Comparison of ENCODE assay signal across 8 mouse cellular contexts in genomic region chr11:102773713-102774611, GRCm38 (mm10). TPM values are rescaled to one million over a fixed set of nuclear protein-coding genes. Genes with fewer than 3 reads are reported as not detected.
DNase-seq lines count a peak whose midpoint lies in the region; ATAC-seq and TF ChIP-seq lines count a peak whose summit lies in the region.

No protein-coding gene starts in this region.

- peak overlapping the region; percentile 93 for H3K4me2 ChIP-seq in forebrain, embryonic 13.5 days
- H3K4me2 ChIP-seq in liver, postnatal 0 days (ENCODE audit: low read depth, low read length): peak overlapping the region; percentile 77
- H3K4me2 ChIP-seq in neural tube, embryonic 15.5 days: peak overlapping the region; percentile 76

- H3K27ac ChIP-seq in forebrain, embryonic 13.5 days: peak overlapping the region; percentile 93
- peak overlapping the region; percentile 48 for H3K27ac ChIP-seq in liver, postnatal 0 days (ENCODE audit: low read depth)
- H3K27ac ChIP-seq in neural tube, embryonic 15.5 days (replicated peaks): peak overlapping the region; percentile 89
- no peak overlapping the region for H3K27ac ChIP-seq in thymus, adult 2 months (ENCODE audit: control insufficient read depth, insufficient read depth, low read length)

- TF ChIP-seq CTCF in G1E (IDR thresholded peaks at IDR 0.05; ENCODE audit: low read depth, low read length): peak; percentile 97
- peak; percentile 98 for TF ChIP-seq CTCF in liver, postnatal 0 days (IDR thresholded peaks at IDR 0.05; ENCODE audit: low read depth)
- peak; percentile 96; the same call in 1 of the 2 replicates for TF ChIP-seq CTCF in thymus, adult 2 months (IDR thresholded peaks at IDR 0.05; ENCODE audit: borderline replicate concordance, control insufficient read depth, extremely low read depth, insufficient read depth, low read length, poor library complexity)

- peaks cover 9% of the 10 kb centered on the region for H3K4me1 ChIP-seq in G1E (ENCODE audit: insufficient read depth, low read depth, low read length)
- peaks cover 64% of the 10 kb centered on the region for H3K4me1 ChIP-seq in forebrain, embryonic 13.5 days
- peaks cover 6% of the 10 kb centered on the region for H3K4me1 ChIP-seq in liver, postnatal 0 days (ENCODE audit: insufficient read depth)
- peaks cover 63% of the 10 kb centered on the region for H3K4me1 ChIP-seq in neural tube, embryonic 15.5 days
- H3K4me1 ChIP-seq in thymus, adult 2 months (replicated peaks; ENCODE audit: control insufficient read depth, insufficient read depth, low read length): peaks cover 9% of the 10 kb centered on the region

- DNase-seq in G1E (ENCODE audit: low spot score): peak; percentile 53
- peak; percentile 90 to 94 for DNase-seq in heart, postnatal 10 days
- DNase-seq in large intestine, adult 2 months (ENCODE audit: low read depth, low spot score): peak; percentile 43
- peak; percentile 85 for DNase-seq in liver, postnatal 0 days
- DNase-seq in thymus, adult 2 months: peak; percentile 82

- no peak for TF ChIP-seq EP300 in liver, postnatal 0 days (IDR thresholded peaks at IDR 0.05; ENCODE audit: low read depth)

- TF ChIP-seq POLR2A in thymus, adult 2 months (IDR thresholded peaks at IDR 0.05; ENCODE audit: control insufficient read depth, extremely low read depth, insufficient read depth, low read length, poor library complexity): no peak

- H3K27me3 ChIP-seq in G1E (ENCODE audit: insufficient read depth, low read length): peaks cover 47% of the 10 kb centered on the region
- no peaks in the 10 kb centered on the region; the same call in 1 of the 2 replicates for H3K27me3 ChIP-seq in forebrain, embryonic 13.5 days
- peaks cover 37% of the 10 kb centered on the region for H3K27me3 ChIP-seq in liver, postnatal 0 days (ENCODE audit: insufficient read depth, low read length)
- no peaks in the 10 kb centered on the region for H3K27me3 ChIP-seq in neural tube, embryonic 15.5 days (replicated peaks)
- H3K27me3 ChIP-seq in thymus, adult 2 months (ENCODE audit: control insufficient read depth, insufficient read depth, low read length): no peaks in the 10 kb centered on the region; the same call in 1 of the 2 replicates

- no peaks in the 10 kb centered on the region for H3K9me3 ChIP-seq in G1E (replicated peaks)
- H3K9me3 ChIP-seq in forebrain, embryonic 13.5 days (replicated peaks): no peaks in the 10 kb centered on the region
- H3K9me3 ChIP-seq in liver, postnatal 0 days (ENCODE audit: low read length): no peaks in the 10 kb centered on the region
- no peaks in the 10 kb centered on the region for H3K9me3 ChIP-seq in neural tube, embryonic 15.5 days (replicated peaks)

- H3K9ac ChIP-seq in forebrain, embryonic 13.5 days: peak overlapping the region; percentile 86
- H3K9ac ChIP-seq in liver, postnatal 0 days (replicated peaks): no peak overlapping the region
- H3K9ac ChIP-seq in neural tube, embryonic 15.5 days (replicated peaks): peak overlapping the region; percentile 62

- no peaks in the 10 kb centered on the region for H3K36me3 ChIP-seq in G1E (replicated peaks)
- H3K36me3 ChIP-seq in forebrain, embryonic 13.5 days (ENCODE audit: poor library complexity, severe bottlenecking): peaks cover 17% of the 10 kb centered on the region
- no peaks in the 10 kb centered on the region for H3K36me3 ChIP-seq in liver, postnatal 0 days (replicated peaks; ENCODE audit: insufficient read depth, low read length)
- peaks cover 22% of the 10 kb centered on the region for H3K36me3 ChIP-seq in neural tube, embryonic 15.5 days
- H3K36me3 ChIP-seq in thymus, adult 2 months (ENCODE audit: control insufficient read depth, insufficient read depth, low read length): no peaks in the 10 kb centered on the region

- intact Hi-C loops in heart, postnatal 10 days (cut with DNase I): loop anchor here (1.0 to 2.0 kb wide), 4 partner anchors 35 to 219 kb away; no protein-coding TSS in a partner anchor

- under 1% methylated on average over 46 of the region's 46 CpGs for WGBS in forebrain, embryonic 13.5 days
- WGBS in large intestine, adult 2 months: 1% methylated on average over 46 of the region's 46 CpGs
- WGBS in liver, postnatal 0 days (ENCODE audit: insufficient replicate concordance): under 1% methylated on average over 45 of the region's 46 CpGs
- WGBS in neural tube, embryonic 15.5 days: under 1% methylated on average over 46 of the region's 46 CpGs
- 3% methylated on average over 46 of the region's 46 CpGs for WGBS in thymus, adult 2 months

- no peak for ATAC-seq in G1E (ENCODE audit: extremely low read depth, insufficient number of reproducible peaks, low FRiP score, poor library complexity, severe bottlenecking)
- ATAC-seq in cerebellum, adult (ENCODE audit: insufficient number of reproducible peaks, low FRiP score, low TSS enrichment): peak; percentile 5; the same call in 1 of the 2 replicates
- peak; percentile 64 for ATAC-seq in forebrain, embryonic 13.5 days
- peak; percentile 51 for ATAC-seq in liver, postnatal 0 days
- peak; percentile 70 for ATAC-seq in neural tube, embryonic 15.5 days (ENCODE audit: low FRiP score)

- H3K4me3 ChIP-seq in G1E (ENCODE audit: low read depth, low read length): no peak overlapping the region; the same call in 1 of the 2 replicates
- H3K4me3 ChIP-seq in forebrain, embryonic 13.5 days: peak overlapping the region; percentile 60
- peak overlapping the region; percentile 49 for H3K4me3 ChIP-seq in liver, postnatal 0 days (ENCODE audit: low read depth, low read length)
- peak overlapping the region; percentile 57 for H3K4me3 ChIP-seq in neural tube, embryonic 15.5 days (replicated peaks)
- peak overlapping the region; percentile 24 for H3K4me3 ChIP-seq in thymus, adult 2 months (ENCODE audit: control insufficient read depth, insufficient read depth, low read length)

RNA-seq across cellular contexts. Expression of gene Adam11, which starts 12.7 kb away (rescaled TPM):
- total RNA-seq in G1E (2014; fragmentation: Nextera tagmentation) (not detected in 2 replicates), G1E (2017) (0.06 and 0.22 TPM in 2 replicates)
- not detected in 2 replicates for polyA plus RNA-seq in G1E (2012)
- 16.1 and 22.6 TPM in 2 replicates for polyA plus RNA-seq in forebrain, embryonic 13.5 days (2015; fragmentation: Nextera tagmentation; extraction: Ambion mirVana)
- 1 to 10 TPM; 5.8 TPM for total RNA-seq in heart, postnatal 10 days (2021)
- 2.3 and 3.6 TPM in 2 replicates for polyA plus RNA-seq in large intestine, adult 2 months (2012; rRNA removed)
- polyA plus RNA-seq in liver, postnatal 0 days (2015; fragmentation: Nextera tagmentation; extraction: Ambion mirVana): 0.20 and 0.22 TPM in 2 replicates
- polyA plus RNA-seq in neural tube, embryonic 15.5 days (2015; fragmentation: Nextera tagmentation; extraction: Ambion mirVana): 28.3 and 34.0 TPM in 2 replicates
- polyA plus RNA-seq in thymus, adult 2 months (2012; rRNA removed): 30.2 and 51.6 TPM in 2 replicates

RNA-seq across cellular contexts. Expression of gene Gjc1, which starts 45.5 kb away (rescaled TPM):
- total RNA-seq in G1E (2014; fragmentation: Nextera tagmentation) (not detected in 2 replicates), G1E (2017) (0.11 and 0.12 TPM in 2 replicates)
- not detected in 2 replicates for polyA plus RNA-seq in G1E (2012)
- polyA plus RNA-seq in forebrain, embryonic 13.5 days (2015; fragmentation: Nextera tagmentation; extraction: Ambion mirVana): 68.3 and 69.2 TPM in 2 replicates
- 10 to 100 TPM; 57.7 to 74.8 TPM for total RNA-seq in heart, postnatal 10 days (2021)
- 3.7 and 3.8 TPM in 2 replicates for polyA plus RNA-seq in large intestine, adult 2 months (2012; rRNA removed)
- 1.4 and 1.6 TPM in 2 replicates for polyA plus RNA-seq in liver, postnatal 0 days (2015; fragmentation: Nextera tagmentation; extraction: Ambion mirVana)
- polyA plus RNA-seq in neural tube, embryonic 15.5 days (2015; fragmentation: Nextera tagmentation; extraction: Ambion mirVana): 31.9 and 32.8 TPM in 2 replicates
- polyA plus RNA-seq in thymus, adult 2 months (2012; rRNA removed): 1.4 and 1.7 TPM in 2 replicates
